Mouse (Mus musculus) layer of hippocampus, adult 11-12 months (tissue): ENCODE data around the gene AC161166.1.
"Not testable (repeated sequence)": the region's sequence is repeated elsewhere in the genome, so short reads cannot be mapped to it uniquely, and the experiment has no call there.

Experiments used
- DNase-seq: peaks from one replicate; pipeline ENCODE4 v3.0.0; 2022; ENCODE audit warnings: low spot score

AC161166.1 gene

GRCm38 (mm10) chr7:24485481-24485880 lies 26.8 kb downstream of the AC161166.1 start:
- DNase-seq = peak; percentile 52

GRCm38 (mm10) chr7:24483291-24483690 lies 29.0 kb downstream of the AC161166.1 start:
- DNase-seq = not testable (repeated sequence)

GRCm38 (mm10) chr7:24482208-24483020 lies 29.8 kb downstream of the AC161166.1 start:
- no peak for DNase-seq

GRCm38 (mm10) chr7:24481474-24482207 lies 30.6 kb downstream of the AC161166.1 start, which contains the start of gene Cadm4:
Gene Cadm4 (plus strand): TSS chr7:24482023.
- DNase-seq = peak; percentile 89

- no peak for DNase-seq
Observed at GRCm38 (mm10) chr7:24480986-24481473, 31.2 kb downstream of the AC161166.1 start.

- DNase-seq = peak; percentile 55
Observed at GRCm38 (mm10) chr7:24480121-24480941, 31.9 kb downstream of the AC161166.1 start.

- DNase-seq = no peak
Observed at GRCm38 (mm10) chr7:24479685-24480084, 32.6 kb downstream of the AC161166.1 start.

GRCm38 (mm10) chr7:24478911-24479310 lies 33.3 kb downstream of the AC161166.1 start:
- DNase-seq = no peak

GRCm38 (mm10) chr7:24476856-24477255 lies 35.4 kb downstream of the AC161166.1 start:
- DNase-seq = no peak

GRCm38 (mm10) chr7:24476338-24476737 lies 35.9 kb downstream of the AC161166.1 start:
- DNase-seq = no peak

- peak; percentile 70 for DNase-seq
Observed at GRCm38 (mm10) chr7:24474811-24475506, 37.3 kb downstream of the AC161166.1 start.

GRCm38 (mm10) chr7:24473913-24474529 lies 38.2 kb downstream of the AC161166.1 start:
- peak; percentile 73 for DNase-seq

- no peak for DNase-seq
Observed at GRCm38 (mm10) chr7:24472937-24473336, 39.3 kb downstream of the AC161166.1 start.

GRCm38 (mm10) chr7:24472442-24472841 lies 39.8 kb downstream of the AC161166.1 start:
- DNase-seq = no peak

GRCm38 (mm10) chr7:24470356-24470755 lies 41.9 kb downstream of the AC161166.1 start:
- no peak for DNase-seq

- DNase-seq = no peak
Observed at GRCm38 (mm10) chr7:24469126-24469525, 43.1 kb downstream of the AC161166.1 start.

GRCm38 (mm10) chr7:24467886-24468285 lies 44.4 kb downstream of the AC161166.1 start:
- no peak for DNase-seq

GRCm38 (mm10) chr7:24466835-24467234 lies 45.4 kb downstream of the AC161166.1 start:
- DNase-seq = no peak

- DNase-seq = no peak
Observed at GRCm38 (mm10) chr7:24462388-24463319, 49.6 kb downstream of the AC161166.1 start, which contains the start of gene Plaur. Gene Plaur (plus strand): TSS chr7:24462484.
